Mouse (Mus musculus): ENCODE results near the gene Gpr137. TPM values are rescaled to one million over a fixed set of nuclear protein-coding genes. Genes with fewer than 3 reads are reported as not detected.

Gpr137 gene
- polyA plus RNA-seq, 1 experiment: 31.2 TPM

DNA sequence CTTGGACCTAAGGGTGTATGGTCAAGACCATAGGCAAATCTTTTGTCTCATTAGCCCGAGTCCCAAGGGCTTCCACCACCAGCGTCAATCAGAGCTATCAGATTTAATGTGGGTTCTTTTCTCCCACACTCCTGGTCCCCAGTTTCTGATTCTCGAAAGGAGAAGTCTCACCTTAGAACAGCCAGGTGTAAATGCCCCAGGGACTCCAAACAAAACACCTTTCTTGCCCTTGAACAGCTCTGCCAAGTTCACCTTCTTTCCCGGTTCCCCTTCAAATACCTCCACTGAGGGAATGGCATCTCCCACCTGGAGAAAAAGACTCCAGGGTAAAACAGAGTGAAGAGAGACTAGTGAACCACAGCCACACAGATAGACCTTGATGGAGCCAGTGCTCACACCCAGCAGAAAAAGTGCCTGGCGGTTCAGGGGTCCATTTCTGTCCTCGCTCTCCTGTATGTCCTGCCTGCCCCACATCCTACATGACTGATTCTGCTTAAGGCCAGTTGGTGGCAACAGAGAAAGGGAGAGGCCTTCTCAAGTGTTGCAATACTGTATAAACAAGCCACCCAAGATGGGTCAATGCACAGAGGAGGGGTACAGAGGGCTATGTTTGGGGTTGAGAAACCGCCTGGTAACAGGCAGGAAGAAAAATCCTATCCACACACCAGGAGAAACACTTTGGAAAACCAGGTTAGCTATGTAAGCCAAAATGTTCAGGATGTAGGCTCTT lies 34.3 kb downstream of the Gpr137 start:
- no peaks in the 10 kb centered on the region for H3K27me3 ChIP-seq (ENCODE audit: control insufficient read depth, insufficient read depth, insufficient read length)
- no peak for TF ChIP-seq MYOG (IDR thresholded peaks at IDR 0.05; ENCODE audit: control insufficient read depth, extremely low read depth, insufficient read length)
- no peak for TF ChIP-seq CTCF (IDR thresholded peaks at IDR 0.05; ENCODE audit: control insufficient read depth, insufficient read depth, insufficient read length)
- TF ChIP-seq USF1 (IDR thresholded peaks at IDR 0.05; ENCODE audit: low read depth): no peak
- no peak for TF ChIP-seq FOSL1 (IDR thresholded peaks at IDR 0.05; ENCODE audit: insufficient read depth, low read length, poor library complexity, severe bottlenecking)
- no peak for TF ChIP-seq MAX (IDR thresholded peaks at IDR 0.05)
- no peak for TF ChIP-seq MYOD1 (IDR thresholded peaks at IDR 0.05; ENCODE audit: control insufficient read depth, insufficient read length, low read depth)
- no peak for TF ChIP-seq CEBPB (IDR thresholded peaks at IDR 0.05; ENCODE audit: low read depth)
- peaks cover 48% of the 10 kb centered on the region for H3K79me2 ChIP-seq (ENCODE audit: control insufficient read depth, insufficient read depth)
- H3K79me3 ChIP-seq (ENCODE audit: low read depth): peaks cover 23% of the 10 kb centered on the region
- H3ac ChIP-seq (ENCODE audit: control insufficient read depth, insufficient read length, low read depth): no peak overlapping the region
- H3K36me3 ChIP-seq (ENCODE audit: control insufficient read depth, insufficient read depth): peaks cover 32% of the 10 kb centered on the region
- H3K4me3 ChIP-seq (ENCODE audit: insufficient read depth, poor library complexity, severe bottlenecking): peak overlapping the region; percentile 76

DNA sequence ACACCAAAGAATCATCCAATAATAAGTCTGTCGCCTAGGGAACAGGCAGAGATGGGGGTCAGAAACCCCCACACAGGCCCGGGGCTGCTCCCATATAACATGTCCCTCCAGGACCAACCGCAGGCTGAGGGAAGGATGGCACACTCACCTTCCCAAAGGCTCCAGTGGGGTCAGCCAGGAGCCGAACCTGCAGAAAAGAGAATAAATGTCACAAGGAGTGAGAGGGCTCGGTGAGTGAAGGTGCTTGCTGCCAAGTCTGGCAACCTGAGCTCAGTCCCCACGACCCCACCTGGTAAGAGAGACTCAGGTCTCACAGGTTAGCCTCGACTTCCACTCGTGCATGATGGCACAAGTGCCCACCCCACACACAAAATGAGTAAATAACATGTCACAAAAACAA lies 35.2 kb downstream of the Gpr137 start:
- no peaks in the 10 kb centered on the region for H3K27me3 ChIP-seq (ENCODE audit: control insufficient read depth, insufficient read depth, insufficient read length)
- H3K36me3 ChIP-seq (ENCODE audit: control insufficient read depth, insufficient read depth): peaks cover 24% of the 10 kb centered on the region
- H3K79me3 ChIP-seq (ENCODE audit: low read depth): peaks cover 23% of the 10 kb centered on the region
- no peak overlapping the region for H3ac ChIP-seq (ENCODE audit: control insufficient read depth, insufficient read length, low read depth)
- peaks cover 45% of the 10 kb centered on the region for H3K79me2 ChIP-seq (ENCODE audit: control insufficient read depth, insufficient read depth)
- H3K4me3 ChIP-seq (ENCODE audit: insufficient read depth, poor library complexity, severe bottlenecking): no peak overlapping the region
- TF ChIP-seq MYOG (IDR thresholded peaks at IDR 0.05; ENCODE audit: control insufficient read depth, extremely low read depth, insufficient read length): no peak
- no peak for TF ChIP-seq MAX (IDR thresholded peaks at IDR 0.05)
- no peak for TF ChIP-seq USF1 (IDR thresholded peaks at IDR 0.05; ENCODE audit: low read depth)
- no peak for TF ChIP-seq CTCF (IDR thresholded peaks at IDR 0.05; ENCODE audit: control insufficient read depth, insufficient read depth, insufficient read length)
- TF ChIP-seq CEBPB (IDR thresholded peaks at IDR 0.05; ENCODE audit: low read depth): no peak
- TF ChIP-seq MYOD1 (IDR thresholded peaks at IDR 0.05; ENCODE audit: control insufficient read depth, insufficient read length, low read depth): no peak
- no peak for TF ChIP-seq FOSL1 (IDR thresholded peaks at IDR 0.05; ENCODE audit: insufficient read depth, low read length, poor library complexity, severe bottlenecking)

DNA sequence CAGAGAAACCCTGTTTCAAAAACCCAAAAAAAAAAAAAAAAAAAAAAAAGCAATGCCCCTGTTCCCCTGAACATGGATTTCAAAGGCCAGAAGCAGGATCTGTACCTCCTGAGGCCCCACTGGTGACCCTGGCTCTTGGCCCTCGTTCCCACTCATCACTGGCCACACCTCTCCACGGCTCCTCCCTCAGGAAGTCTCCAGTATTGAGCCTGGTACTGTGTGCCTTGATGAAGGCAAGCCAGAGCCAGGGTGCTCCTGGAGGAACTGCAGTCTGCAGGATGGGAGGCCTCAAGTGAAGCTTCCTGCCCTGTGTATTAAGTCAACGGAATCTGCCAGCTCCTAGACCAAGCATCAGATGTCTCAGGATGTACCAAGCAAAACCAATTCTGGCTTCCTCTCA lies 36.1 kb downstream of the Gpr137 start:
- Histone ChIP-seq H3K36me3 (ENCODE audit: control insufficient read depth, insufficient read depth) (peaks cover 15% of the 10 kb centered on the region), H3K79me2 (ENCODE audit: control insufficient read depth, insufficient read depth) (peaks cover 36% of the 10 kb centered on the region), H3K4me3 (ENCODE audit: insufficient read depth, poor library complexity, severe bottlenecking) (no peak overlapping the region), H3K79me3 (ENCODE audit: low read depth) (peaks cover 21% of the 10 kb centered on the region), H3ac (ENCODE audit: control insufficient read depth, insufficient read length, low read depth) (no peak overlapping the region), H3K27me3 (ENCODE audit: control insufficient read depth, insufficient read depth, insufficient read length) (no peaks in the 10 kb centered on the region)
- no peak for TF ChIP-seq MYOD1 (IDR thresholded peaks at IDR 0.05; ENCODE audit: control insufficient read depth, insufficient read length, low read depth)
- no peak for TF ChIP-seq MYOG (IDR thresholded peaks at IDR 0.05; ENCODE audit: control insufficient read depth, extremely low read depth, insufficient read length)
- TF ChIP-seq CTCF (IDR thresholded peaks at IDR 0.05; ENCODE audit: control insufficient read depth, insufficient read depth, insufficient read length): no peak
- no peak for TF ChIP-seq USF1 (IDR thresholded peaks at IDR 0.05; ENCODE audit: low read depth)

DNA sequence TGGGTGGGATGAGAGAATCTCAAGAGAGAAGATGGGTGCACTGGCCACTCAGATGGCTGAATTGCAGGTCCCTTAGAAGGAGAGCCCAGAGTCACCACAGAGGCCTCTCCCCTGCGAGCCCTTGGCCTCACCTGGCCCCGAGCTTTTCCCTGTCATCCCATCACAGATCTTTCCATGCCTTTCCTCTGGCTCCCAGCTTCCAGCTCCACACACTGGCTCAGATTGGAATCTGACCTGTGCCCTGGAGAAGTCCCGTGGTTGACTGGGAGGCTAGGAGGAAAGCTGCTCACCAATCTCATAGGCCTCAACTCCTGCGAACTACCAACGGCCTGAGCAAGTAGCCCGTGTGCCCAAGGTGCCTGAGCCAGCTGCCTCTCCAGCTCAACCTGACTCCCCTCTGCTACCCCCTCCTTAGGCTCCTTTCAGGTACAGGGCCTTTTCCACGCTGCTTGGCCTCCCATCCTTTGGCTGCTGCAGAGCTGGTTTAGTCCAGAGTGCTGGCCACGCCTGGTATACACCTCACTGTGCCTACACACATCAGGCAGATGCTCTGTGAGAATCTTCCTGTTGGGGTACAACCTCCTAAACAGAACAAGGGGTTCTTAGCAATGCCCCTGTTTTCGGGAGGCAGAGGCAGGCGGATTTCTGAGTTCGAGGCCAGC lies 36.7 kb downstream of the Gpr137 start:
- Histone ChIP-seq H3K79me3 (ENCODE audit: low read depth) (peaks cover 19% of the 10 kb centered on the region), H3K79me2 (ENCODE audit: control insufficient read depth, insufficient read depth) (peaks cover 30% of the 10 kb centered on the region), H3ac (ENCODE audit: control insufficient read depth, insufficient read length, low read depth) (no peak overlapping the region), H3K4me3 (ENCODE audit: insufficient read depth, poor library complexity, severe bottlenecking) (no peak overlapping the region), H3K27me3 (ENCODE audit: control insufficient read depth, insufficient read depth, insufficient read length) (no peaks in the 10 kb centered on the region), H3K36me3 (ENCODE audit: control insufficient read depth, insufficient read depth) (peaks cover 14% of the 10 kb centered on the region)
- TF ChIP-seq MAX (IDR thresholded peaks at IDR 0.05) (no peak), FOSL1 (IDR thresholded peaks at IDR 0.05; ENCODE audit: insufficient read depth, low read length, poor library complexity, severe bottlenecking) (no peak), CTCF (IDR thresholded peaks at IDR 0.05; ENCODE audit: control insufficient read depth, insufficient read depth, insufficient read length) (no peak), MYOG (IDR thresholded peaks at IDR 0.05; ENCODE audit: control insufficient read depth, extremely low read depth, insufficient read length) (no peak), CEBPB (IDR thresholded peaks at IDR 0.05; ENCODE audit: low read depth) (no peak), MYOD1 (IDR thresholded peaks at IDR 0.05; ENCODE audit: control insufficient read depth, insufficient read length, low read depth) (no peak)

DNA sequence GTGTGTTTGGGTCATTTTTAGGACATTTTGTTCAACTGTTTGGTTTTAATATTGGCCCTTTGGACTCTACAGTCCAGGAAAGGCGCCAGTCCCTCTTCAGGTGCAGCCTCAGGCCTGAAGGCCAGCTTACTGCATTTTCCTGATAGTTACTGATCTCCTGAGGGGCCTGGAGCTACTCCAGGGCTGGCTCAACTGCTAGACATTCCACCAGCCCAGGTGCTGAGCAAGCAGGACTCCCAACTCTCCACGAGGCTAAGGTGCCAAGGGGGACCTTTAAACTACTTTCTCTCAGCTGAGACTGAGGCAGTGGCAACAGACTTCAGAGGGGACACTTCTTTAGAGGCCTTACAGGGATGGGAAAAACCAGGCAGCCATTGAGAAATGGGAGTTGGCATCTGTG lies 37.4 kb downstream of the Gpr137 start:
- Histone ChIP-seq H3K79me2 (ENCODE audit: control insufficient read depth, insufficient read depth) (peaks cover 26% of the 10 kb centered on the region), H3K4me3 (ENCODE audit: insufficient read depth, poor library complexity, severe bottlenecking) (no peak overlapping the region), H3ac (ENCODE audit: control insufficient read depth, insufficient read length, low read depth) (no peak overlapping the region), H3K27me3 (ENCODE audit: control insufficient read depth, insufficient read depth, insufficient read length) (no peaks in the 10 kb centered on the region), H3K79me3 (ENCODE audit: low read depth) (peaks cover 19% of the 10 kb centered on the region), H3K36me3 (ENCODE audit: control insufficient read depth, insufficient read depth) (peaks cover 14% of the 10 kb centered on the region)
- TF ChIP-seq MYOD1 (IDR thresholded peaks at IDR 0.05; ENCODE audit: control insufficient read depth, insufficient read length, low read depth): no peak
- no peak for TF ChIP-seq MYOG (IDR thresholded peaks at IDR 0.05; ENCODE audit: control insufficient read depth, extremely low read depth, insufficient read length)
- TF ChIP-seq CEBPB (IDR thresholded peaks at IDR 0.05; ENCODE audit: low read depth): no peak
- no peak for TF ChIP-seq CTCF (IDR thresholded peaks at IDR 0.05; ENCODE audit: control insufficient read depth, insufficient read depth, insufficient read length)
- no peak for TF ChIP-seq USF1 (IDR thresholded peaks at IDR 0.05; ENCODE audit: low read depth)
- no peak for TF ChIP-seq MAX (IDR thresholded peaks at IDR 0.05)
- no peak for TF ChIP-seq FOSL1 (IDR thresholded peaks at IDR 0.05; ENCODE audit: insufficient read depth, low read length, poor library complexity, severe bottlenecking)

Data from C2C12 (cell line).